Mouse (Mus musculus): ENCODE results near the gene Ssh3.

Gene Ssh3

DNA sequence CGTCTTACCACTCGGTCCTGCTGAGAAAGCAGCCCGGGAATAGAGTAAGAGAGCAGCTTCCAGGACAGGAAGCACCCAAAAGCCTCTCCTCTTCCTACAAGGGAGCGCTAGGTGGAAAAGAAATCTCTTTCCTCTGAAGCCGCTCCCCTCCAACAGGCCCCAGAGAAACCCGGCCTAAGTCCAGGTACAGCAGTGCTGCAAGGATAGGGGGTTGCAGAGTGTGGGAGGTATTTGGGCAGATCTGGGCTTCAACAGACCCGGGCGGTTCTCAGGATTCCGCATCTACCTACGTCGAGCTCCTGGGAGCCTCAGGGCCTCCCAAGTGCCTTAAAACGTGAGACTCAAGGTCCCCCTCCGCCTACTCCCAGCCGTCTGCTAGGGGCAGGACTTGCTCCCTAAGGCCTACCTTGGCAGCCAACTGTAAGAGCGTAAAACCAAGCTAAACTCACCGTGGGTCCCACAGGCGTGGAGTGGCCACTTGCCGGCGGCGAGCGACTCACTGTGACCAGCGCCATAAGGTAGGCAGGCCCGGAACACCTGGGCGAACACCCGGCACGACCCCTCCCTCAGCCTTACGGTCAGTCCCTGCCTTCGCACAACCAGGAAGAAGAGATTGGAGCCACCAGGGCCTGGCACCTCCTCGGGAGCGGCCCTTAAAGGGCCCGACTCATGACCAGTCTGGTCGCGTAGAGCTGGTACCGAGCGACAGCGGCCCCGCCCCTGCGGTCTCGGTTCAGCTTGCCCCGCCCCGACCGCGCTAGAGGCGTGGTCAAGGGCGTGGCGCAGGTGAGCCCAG is at the start of gene Ssh3:
Gene Ssh3 (minus strand): TSS at position 615 of the 796 bp plus-strand sequence.
- in situ Hi-C loops (cut with MboI; ENCODE audit: low sequenced_read_pairs): no loop called here

DNA sequence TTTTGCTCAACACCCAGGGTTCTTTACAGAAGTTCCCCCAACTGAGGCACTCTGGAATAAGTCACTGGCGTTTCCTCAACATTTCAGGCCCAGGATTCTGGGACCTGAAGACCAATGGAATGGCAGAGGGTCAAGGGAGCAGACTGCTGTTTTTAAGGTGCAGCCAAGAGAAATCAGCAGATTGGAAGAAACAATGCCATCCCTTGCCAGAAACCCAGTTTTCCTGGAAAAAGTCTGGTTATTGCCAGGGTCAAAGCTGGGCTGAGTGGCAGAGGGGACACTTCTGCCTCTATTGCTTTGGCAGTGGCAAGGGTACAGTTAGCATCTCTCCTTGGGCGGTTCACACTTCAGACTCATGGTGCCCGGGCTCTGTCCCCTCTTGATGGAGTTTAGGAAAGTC is 48.2 kb upstream of the Ssh3 start:
- in situ Hi-C loops (cut with MboI; ENCODE audit: low sequenced_read_pairs): no loop called here

DNA sequence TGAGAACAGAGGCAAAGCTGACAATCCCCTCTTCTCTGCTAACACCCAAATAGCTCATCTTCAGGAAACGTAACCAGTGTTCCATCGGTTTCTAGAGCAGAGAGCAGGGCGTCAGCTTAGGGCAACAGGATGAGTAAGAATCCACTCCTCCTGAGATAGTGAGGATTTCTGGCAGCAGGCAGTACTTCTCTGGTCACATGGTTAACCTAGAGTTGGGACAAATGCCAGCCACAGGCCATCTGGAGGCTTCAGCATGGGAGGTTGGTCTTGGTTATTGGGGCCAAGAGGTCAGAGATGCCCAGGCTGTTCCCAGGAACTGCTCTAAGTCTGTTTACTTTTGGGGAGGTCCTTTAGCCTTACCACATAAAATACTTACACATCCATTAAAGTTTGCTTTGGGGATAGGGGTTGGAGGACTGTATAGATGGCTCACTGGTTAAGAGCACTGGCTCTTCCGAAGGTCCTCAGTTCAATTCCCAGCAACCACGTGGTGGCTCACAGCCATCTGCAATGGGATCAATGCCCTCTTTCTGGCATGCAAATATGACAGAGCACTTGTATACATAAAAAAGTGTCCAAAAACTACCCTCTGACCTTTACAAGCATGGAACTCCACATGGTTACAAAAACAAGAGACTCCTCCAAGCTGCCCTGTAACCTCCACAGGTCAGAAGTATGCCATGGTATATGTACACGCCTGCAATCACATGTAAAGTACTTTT is 46.4 kb upstream of the Ssh3 start:
- in situ Hi-C loops (cut with MboI; ENCODE audit: low sequenced_read_pairs): no loop called here

DNA sequence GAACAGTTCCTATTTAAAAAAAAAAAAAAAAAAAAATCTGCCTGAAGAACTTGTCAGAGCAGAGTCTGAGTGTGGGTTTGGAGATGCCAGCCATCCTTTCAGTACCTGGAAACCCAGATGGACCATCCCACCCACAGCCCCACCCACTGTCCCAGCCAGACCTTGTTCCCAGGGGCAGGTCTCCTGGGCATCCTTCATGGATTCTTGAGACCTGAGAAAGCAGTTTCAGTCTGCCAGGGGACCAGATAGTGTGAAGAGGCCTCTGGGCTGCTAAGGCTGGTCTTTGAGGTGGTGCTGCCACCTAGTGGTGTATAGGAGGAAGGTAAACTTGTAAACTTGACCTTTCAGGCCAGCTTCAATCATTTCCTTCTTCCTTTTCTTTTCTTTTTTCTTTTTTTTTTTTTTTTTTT is 40.8 kb upstream of the Ssh3 start:
- in situ Hi-C loops (cut with MboI; ENCODE audit: low sequenced_read_pairs): no loop called here

DNA sequence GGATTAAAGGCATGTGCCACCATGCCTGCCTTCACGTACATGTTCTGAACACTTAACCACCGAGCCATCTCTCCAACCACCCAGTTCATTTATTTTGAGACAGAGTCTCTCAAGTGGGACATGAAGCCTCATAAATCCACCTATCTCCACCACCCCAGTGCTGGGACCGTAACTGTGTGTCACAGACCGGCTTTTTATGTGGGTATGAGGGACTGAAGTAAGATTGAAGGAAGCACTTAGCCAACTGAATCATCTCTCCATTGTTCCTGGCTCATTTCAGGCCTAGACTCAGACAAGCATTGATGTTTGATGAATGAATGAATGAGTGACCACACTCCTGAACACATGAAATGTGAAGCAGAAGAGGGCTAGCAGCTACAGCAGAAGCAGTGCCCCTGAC is 40.3 kb upstream of the Ssh3 start:
- in situ Hi-C loops (cut with MboI; ENCODE audit: low sequenced_read_pairs): no loop called here

DNA sequence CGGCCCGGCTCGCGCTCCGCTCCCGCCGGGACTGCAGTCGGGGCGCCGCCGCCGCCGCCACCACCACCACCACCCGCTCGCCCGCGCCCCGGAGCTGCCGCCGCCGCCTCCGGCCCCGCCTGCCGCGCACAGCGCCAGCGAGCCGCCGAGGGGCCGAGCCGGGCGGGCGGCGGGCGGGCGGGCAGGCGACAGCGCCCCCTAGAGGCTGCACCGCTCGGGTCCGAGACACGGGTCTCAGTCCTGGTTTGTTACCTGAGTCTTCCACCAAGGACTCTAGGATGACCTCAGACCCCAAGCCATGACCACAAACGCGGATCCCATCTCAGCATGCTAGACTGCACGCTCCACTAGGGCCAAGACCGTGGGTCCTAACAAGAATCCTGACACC is 37.2 kb upstream of the Ssh3 start, which contains the start of gene Grk2:
Gene Grk2 (minus strand): TSS at position 33 of the 388 bp plus-strand sequence.
- in situ Hi-C loops (cut with MboI; ENCODE audit: low sequenced_read_pairs): no loop called here

DNA sequence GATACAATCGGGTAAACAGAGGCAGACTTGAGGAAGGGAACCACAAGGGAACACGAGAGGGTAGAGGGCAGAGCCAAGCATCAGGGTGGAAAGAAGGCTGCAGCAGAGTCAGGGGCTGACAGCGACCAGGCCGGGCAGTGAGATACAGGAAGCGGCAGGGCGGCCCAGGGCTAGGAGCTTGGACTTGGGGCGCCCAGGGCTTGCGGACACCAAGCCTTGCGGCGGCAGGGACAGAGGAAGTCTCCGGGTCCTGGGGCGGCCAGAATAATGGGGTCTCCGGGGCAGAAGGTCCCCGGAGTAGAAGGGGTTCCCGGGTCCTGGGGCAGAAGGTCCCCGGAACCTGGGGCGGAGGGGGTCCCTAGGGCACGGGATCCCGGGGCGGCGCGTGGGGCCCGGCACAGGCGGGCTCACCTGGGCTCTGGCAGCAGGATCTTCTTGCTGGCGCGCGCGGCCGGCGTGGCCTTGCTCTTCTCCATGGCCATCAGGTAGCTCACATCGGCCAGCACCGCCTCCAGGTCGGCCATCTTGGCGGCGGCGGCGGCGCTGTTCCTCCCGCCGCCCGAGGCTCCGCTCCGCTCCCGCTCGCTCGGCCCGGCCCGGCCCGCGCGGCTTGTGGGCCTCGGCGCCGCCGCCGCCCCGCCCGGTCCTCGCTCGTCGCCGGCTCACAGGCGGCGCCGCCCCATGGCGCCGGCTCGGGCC is 36.7 kb upstream of the Ssh3 start:
- in situ Hi-C loops (cut with MboI; ENCODE audit: low sequenced_read_pairs): no loop called here

DNA sequence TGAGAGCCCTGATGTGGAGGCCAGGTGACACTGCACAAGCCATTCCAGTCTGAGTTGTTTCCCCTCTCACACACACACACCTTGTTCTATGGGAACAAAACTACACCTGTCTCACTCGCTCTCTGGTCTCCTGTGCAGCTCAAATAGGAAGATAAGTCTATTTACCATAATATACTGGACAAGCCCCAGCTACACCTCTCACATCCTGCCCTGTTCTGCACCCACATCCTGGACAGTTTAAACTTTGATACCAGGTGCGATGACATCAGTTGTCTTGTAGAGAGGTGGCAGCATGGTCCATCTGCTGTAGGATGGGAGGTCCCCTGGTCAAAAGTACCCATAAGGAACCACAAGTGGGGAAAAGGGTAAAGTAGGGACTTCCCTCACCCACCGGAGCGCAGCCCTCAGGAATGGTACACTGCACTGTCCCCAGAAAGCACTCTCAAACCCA is 35.9 kb upstream of the Ssh3 start:
- in situ Hi-C loops (cut with MboI; ENCODE audit: low sequenced_read_pairs): no loop called here

DNA sequence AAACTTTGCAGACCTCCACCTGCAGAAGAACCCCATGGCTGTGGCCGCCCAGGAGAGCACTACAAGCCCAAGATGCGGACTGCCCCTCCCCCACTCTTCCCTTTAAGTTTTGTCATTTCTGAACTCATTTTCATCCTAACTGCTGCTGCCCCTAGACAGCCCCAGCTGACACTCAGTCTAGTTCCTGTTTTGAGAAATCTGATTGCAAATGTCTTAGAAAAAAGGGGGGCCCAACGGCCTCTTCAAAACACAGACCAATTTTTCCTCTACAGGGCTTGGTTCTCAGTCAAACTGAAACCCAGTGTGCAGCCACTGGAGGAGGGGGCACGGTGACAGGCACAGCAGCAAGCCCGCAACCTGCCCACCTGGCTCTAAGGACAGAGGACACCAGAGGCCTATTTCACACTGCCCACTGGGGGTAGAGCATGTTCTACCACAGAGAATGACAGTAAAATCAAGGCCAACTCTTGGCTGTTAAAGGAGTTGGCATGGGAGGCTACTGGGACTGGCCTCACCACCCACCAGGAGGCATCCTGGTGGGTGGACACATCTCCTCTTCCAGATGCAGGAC is 35.4 kb upstream of the Ssh3 start:
- in situ Hi-C loops (cut with MboI; ENCODE audit: low sequenced_read_pairs): no loop called here

DNA sequence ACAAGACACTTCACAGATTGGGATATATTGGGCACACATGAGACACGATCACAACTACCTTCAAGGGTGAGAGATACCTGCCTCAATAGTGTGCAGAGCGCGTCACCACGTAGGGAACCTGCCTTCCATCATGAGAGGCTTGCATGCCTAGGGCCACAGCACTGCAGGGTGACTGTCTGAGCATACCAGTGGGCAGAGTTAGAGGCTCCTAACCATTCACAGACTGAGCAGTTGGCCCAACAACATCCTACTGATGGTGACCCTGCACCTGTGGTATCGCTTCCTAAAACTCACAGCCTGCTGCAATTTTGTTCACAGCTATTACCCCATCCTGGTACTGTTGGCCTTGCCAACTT is 34.6 kb upstream of the Ssh3 start:
- in situ Hi-C loops (cut with MboI; ENCODE audit: low sequenced_read_pairs): no loop called here

DNA sequence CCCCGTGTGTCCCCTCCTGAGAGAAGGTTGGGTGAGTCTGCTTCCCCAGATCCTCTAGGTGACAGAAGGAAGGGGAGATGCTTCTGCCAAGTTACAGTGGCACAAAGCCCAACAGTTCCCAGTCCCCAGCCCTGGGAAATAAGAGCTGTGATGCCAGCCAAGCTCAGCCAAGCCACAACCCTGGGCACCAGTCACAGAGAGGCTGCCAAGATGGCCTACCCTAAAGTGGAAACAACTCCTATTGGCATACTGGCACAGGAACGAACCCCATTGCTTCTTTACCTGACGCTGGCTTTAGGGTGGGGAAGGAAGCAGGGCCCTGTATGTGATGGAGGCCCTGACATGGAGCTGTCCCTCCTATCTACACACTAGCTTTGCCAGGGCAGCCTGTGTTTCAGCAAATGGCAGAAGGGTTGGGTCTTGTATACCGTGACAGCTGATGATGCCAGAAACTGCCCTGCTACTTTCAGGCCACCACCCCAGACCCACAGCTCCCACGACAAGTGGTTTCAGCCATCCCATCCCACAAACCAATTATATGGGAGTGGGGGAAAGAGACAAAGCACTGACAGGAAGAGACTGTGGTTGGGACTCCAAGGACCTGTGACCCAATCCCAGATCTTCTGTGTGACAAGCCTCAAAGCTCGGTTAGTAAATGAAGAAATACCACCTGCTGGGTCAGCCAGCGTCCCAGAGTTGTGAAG is 34.1 kb upstream of the Ssh3 start:
- in situ Hi-C loops (cut with MboI; ENCODE audit: low sequenced_read_pairs): no loop called here

DNA sequence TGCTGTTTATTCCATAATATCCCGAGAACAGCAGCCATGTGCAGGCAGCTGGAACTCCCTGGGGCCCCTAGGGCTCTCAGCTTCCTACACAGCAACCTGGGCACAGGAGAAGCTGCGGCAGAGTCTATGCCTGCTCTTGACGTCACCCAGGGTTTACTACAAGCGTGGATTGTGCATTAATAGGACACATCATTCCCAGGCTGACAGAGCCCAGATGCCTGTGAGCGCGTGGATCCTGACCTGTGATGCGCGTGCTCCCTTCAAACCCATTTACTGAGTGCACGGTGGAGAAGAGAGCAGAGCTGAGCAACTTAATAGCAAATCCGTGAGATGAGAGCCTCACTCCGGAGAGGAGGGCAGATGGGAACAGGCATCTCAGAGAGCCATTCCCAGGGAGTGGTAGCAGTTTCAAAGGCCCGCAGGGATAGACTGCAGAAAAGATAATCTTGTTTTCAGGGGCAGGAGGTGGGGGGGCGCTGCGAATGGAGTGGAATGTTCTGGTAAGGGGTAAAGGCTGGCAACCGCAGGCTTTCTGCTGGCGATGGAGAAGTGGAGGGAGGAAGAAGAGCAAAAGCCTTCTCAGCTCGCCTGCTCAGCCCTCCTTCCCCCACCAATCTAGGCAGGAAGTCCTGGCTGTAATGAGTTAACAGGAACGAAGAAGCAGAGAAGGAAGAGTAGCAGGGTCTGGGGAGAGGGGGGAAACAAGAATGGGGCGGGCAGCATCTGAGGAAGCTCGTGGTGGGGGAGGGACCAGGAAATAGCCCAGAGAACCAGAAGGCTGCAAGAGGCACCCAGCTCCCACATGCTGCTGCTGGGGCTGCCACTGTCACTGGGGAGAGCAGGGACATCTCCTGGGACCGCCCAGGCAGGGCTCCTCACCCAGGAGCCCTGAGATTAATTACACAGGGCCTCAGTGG is 33.0 kb upstream of the Ssh3 start:
- in situ Hi-C loops (cut with MboI; ENCODE audit: low sequenced_read_pairs): no loop called here

DNA sequence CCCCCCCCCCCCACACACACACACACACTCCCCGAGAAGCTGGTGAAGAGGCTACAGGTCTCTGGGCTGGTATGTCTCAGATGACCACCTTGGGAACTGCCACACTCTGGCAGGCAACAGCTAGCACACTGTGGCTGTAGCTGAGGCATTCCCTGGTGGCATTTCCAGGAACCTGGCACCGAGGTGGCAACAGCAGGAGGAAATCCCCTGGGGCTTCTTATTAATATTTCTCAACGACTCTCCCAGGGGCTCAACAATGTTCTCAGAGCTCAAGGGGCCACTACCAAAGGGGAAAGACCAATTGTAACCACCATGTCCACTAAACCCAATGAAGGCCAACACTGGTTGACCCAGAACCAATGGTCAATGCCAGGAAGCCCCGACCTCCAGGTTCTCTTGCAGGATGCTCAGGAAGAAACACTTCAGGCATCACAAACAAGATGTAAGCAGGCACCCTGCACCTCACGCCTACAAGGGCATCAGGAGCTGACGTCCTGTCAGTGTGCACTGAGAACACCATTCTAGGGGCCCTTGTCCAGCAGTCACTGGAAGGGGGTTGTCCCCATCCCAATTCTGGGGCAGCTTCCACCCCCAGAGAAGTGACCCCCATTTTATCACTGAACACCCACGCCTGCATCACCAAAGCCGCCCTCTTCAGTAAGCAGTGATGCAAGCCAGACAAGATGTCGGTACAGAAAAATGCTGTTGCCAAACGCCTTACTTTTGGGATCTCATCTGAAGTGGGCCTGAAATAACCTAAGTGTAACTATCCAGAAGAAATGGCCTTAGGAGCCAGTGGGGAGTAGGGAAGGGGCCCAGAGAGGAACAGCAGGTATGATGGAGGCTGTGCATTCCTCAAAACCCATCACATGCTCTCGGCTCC is 32.1 kb upstream of the Ssh3 start:
- in situ Hi-C loops (cut with MboI; ENCODE audit: low sequenced_read_pairs): no loop called here

DNA sequence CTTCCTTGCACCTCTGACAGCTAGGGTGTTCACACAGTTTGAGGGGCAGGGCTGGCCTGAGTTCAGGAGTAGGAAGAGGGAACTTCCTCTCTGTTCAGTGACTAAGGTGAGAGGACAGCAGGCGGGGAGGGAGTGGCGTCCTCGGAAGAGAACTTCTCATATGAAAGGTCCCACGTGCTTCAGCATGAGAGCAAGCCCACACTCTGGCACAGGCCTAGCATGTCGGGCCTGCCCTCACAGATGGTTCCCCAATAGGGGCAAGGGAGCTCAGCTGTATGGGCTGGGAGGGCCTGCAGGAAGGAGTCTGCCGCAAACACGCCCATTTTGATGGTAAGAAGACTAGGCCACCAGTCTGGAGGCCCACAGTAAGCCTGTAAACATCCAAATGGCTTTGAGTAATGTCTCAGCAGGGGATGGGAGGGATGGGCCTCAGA is 31.3 kb upstream of the Ssh3 start:
- in situ Hi-C loops (cut with MboI; ENCODE audit: low sequenced_read_pairs): no loop called here

DNA sequence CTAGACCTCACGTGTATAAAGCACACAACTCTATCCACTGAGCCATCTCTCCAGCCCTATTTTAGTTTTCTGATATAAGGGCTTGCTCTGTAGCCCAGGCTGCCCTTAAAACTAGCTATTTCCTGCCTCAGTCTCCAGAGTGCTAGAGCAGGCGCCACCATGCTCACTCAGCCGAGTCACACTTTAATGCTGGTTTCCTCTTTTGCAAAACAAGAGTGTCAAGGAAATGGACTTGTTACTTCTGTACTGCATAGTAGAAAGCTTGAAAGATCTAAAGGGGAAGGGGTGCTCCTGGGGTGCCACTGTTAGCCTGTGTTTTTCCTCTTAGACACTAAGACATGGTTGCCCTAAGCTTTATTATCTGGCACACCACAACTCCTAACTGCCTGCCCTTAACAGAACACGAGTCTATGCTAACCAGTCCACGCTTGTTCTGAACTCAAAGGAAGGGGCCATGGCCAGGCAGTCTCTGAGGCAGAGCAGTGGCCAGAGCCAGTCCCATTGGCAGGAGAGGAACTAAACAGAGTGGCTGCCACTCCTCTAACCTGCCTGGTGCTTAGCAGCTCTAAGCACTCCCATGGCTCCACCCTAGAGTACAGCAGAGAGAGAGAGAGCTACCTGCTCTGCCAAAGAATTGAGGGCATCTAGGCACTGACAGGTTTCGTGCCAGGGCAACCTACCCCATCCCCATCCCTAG is 30.7 kb upstream of the Ssh3 start:
- in situ Hi-C loops (cut with MboI; ENCODE audit: low sequenced_read_pairs): no loop called here

DNA sequence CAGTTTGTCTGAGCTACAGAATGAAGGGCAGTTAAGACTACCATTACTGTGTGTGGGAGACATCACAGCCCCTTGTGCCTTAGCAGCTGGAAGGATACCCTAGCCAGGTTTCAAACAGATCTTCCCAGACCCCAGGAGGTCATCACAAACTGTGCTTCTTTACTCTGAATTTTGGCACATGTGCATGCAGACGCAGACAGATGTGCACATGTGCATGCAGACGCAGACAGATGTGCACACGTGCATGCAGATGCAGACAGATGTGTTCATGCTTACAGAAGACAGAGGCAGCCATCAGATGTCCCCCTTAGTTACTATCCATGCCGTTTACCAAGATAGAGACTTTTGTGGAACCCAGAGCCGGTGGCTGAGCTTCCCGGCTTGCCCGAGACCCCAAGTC is 30.1 kb upstream of the Ssh3 start:
- in situ Hi-C loops (cut with MboI; ENCODE audit: low sequenced_read_pairs): no loop called here

DNA sequence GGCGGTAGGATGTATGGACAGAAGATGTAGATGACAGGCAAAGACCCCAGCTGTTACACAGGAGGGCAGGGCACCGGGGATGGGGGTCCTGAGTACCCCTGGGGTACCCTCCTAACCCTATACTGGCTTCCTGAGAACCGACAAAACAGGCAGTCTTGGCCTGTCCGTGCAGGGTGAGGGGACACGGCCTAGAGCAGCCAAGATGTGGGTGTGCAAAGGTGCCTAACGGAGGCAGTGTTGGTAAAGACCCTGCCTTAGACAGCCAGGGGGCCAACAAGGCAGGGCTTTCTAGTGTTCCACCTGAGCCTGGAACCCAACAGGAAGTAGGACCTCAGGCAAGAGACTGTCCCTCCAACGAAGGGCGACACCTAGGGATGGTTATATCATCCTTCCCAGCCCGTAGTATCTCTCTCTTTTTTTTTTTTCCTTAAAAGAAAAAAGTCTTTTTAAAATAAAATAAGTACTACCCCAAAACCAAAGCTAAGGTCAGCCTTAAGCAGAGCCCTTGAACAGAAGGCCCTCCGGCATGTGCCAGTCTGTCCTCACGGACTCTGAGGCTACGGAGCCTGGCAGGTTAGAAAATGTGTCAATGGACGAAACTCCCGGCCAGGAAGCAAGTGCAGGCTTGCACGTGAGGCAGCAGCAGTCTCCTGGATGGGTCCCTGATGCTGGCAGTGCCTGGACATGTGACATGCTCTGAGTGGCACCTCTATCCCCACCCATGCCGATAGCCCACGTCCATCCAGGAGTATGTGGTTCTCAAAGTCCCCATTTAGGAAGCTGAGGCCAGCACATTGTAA is 29.5 kb upstream of the Ssh3 start:
- in situ Hi-C loops (cut with MboI; ENCODE audit: low sequenced_read_pairs): no loop called here
